Mouse (Mus musculus) cerebellum, adult 8-10 months (tissue): ENCODE measurements around the gene Smap2.

ENCODE experiments used
- DNase-seq: peaks from one replicate; pipeline ENCODE4 v3.0.0; 2022

The Smap2 gene

DNA sequence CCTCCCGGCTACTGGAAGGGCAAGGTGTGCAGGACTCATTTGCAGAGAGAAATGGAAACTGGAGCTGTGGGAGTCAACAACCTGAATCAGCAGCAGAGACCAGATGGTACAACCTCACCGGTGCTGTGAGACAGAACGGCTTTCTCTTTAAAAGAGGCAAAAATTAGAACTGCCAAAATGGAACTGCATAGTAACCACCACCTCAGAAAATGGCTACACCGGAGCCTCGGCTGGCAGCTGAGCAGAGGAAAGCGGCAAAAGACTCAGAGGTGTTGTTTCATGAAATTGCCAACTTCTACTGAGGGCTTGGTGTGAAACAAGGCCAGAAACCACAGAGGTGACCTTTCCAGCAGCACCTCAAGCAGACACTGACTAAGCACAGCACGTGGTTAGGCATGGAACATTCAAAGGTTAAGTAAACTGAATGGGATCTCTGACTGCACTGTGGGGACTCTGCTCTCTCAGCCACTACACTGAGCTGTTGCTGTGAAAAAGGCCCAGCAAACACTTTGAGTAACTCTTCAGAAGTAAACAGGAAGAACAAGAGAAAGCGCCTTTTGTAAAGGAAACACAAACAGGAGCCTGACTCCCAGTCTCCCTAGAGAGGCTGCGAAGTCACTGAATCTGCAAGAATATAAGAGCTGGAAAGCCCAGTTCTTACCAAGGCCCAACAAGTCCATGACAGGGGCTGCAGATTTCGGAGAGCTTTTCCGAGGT is 42.2 kb downstream of the Smap2 start:
- peak; percentile 53 for DNase-seq

GRCm38 (mm10) chr4:120971842-120972241 is 45.2 kb downstream of the Smap2 start:
- DNase-seq, result no peak

DNA sequence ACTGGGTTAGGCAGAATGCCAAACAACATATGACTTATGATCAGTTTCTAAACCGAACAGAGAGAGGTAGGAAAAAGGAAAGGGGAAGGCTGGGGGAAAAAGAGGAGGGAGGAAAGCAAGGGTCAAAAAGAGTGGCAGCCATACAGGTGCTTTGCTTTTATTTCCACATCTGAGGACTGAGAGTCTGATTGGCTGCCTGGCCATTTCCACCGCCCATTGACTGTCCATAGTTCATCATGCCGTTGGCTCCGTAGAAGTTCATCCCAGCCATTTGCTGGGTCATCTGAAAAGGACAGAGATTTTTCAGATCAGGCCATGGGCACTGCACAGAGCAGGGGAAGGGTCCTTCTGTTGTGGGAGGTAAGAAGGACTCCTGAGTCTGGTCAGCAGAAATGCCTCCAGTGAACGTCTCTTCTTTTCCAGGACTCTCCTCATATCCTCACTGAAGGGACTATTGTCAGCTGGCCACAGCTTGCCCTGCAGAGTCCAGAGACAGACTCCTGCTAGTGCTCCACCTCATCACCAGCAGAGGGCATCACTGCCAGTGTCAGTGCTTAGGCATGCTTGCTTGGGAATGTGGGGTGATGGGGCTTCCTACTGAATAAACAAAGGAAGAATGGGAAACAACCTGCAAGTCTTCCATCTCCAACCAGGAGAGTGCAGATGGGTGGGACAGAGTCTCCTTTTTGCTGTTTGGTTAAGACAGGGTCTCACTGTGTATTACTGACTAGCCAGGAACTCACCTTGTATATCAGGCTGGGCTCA is 47.5 kb downstream of the Smap2 start:
- peak; percentile 29 for DNase-seq

DNA sequence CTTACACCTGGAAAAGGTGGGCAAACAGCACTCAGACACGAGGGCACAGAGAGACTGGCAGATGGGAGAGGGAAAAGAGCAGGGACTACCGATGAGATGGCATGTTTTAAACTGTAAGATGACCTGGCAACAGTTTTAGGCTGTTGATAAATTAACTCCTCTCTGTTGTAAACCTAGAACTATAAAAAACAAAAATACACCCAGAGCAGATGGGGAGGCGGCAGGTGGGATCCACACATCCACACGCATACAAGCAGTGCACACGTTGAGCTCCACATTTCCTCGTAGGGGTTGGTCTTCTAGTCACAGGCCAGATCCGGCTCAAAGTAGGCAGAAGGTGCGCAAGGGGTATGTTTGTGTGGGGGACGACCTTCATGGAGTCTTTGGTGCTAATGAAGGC is 48.6 kb downstream of the Smap2 start:
- peak; percentile 36 for DNase-seq

DNA sequence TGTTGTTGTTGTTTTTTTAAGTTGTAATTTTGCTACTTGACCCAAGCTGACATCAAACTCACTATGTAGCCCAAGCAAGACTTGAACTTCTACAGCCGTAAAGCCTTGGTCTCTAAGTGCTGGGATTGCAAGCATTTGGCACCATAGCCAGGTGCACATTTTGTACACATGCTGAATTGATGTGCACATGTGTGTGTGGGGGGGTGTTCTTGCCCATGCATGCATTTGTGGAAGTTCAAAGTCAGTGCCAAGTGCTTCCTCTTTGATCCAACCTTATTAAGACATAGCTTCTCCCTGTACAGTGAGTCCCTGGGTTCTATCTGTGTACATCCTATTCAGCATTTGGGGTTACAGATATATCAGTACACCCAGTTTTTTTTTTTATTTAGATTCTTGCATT is 61.5 kb downstream of the Smap2 start:
- DNase-seq, result no peak

GRCm38 (mm10) chr4:120953667-120954066 is 63.4 kb downstream of the Smap2 start:
- no peak for DNase-seq

DNA sequence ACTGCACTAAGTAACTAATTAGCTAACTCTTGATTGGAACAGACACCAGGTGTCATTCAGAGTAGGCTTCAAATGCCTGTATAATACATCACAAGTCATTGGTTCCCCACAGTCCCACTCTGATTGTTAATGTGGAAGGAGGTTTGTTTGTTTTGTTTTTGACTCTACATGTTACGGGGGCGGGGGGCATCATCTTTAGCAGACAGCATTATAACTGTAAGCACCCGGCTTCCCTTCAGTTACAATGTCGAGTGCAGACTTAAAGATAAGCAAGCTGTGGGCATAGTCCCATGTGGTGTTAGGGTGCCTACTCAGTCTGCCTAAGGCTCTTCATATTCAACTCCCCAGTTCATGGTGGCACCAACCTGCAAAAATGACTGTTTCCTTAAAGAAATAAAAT is 64.0 kb downstream of the Smap2 start:
- no peak for DNase-seq

DNA sequence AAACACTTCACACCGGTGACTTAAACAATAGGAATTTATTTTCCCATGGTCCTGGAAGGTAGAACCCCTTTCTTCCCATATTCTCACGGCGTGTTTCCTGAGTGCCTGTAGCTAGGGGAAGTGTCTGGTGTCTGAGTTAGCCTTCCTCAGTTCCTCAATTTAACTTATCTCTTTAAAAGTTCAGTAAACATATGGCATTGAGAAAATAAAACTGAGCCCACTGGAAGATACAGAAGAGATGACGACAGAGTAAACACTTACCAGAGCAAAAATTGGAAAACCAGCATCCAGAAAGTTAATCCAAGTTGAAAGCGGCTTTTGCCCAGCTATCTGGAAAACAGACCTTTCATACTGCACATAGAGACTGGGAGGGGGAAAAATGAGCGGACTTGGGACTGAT is 64.9 kb downstream of the Smap2 start:
- DNase-seq, result no peak

- peak; percentile 83 for DNase-seq
These were observed 65.5 kb downstream of the Smap2 start, which contains the start of gene Zfp69 for GRCm38 (mm10) chr4:120951428-120951973. Gene Zfp69 (minus strand): TSS chr4:120951699.

DNA sequence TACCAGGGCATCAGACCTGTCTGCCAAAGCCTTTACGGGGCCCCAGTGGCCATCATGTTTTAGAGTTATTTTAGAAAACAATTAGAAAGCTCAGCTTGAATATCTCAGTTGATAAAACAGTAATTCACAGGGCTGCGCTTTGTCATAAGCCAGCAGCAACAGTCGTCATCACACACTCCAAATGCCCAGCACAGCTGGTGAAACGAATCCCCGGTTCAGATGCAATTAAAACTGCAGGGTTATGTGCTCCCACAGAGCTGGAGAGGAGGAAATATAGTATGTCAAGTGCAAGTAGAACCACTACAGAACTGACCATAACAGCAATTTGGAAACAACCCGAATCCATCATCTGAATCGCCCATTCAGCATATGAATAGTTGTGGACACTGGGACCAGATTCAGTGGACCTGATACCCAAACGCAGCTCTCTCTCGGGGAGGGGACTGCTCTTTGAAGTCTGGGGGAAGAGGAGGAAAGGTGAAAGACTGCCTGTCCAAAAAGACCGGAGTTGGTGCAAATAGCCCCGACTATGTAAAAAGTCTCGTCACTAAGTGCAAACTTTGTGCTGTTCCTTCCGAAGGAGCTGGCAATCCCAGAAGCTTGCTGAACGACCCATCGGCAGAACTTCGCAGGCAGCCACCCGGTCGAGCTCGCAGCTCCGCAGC is 66.2 kb downstream of the Smap2 start:
- peak; percentile 20 for DNase-seq

DNA sequence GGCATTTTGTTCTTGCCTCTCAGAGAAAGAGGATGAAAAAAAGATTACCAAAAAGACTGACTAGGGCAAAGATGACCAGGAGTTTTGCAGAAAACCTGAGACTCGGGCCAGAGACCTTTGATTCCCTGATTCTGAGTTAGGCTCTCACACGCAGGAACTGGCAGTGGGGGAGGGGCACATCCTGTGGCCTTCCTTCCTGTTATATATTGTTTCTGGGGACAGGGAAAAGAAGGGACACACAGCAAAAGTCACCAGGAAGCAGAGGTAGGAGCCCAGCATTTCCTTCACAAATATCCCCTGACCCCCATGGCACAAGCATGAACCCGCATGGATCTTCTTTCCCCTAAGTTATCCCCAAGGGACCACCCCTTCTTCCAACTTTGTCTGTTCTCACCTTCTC is 68.1 kb downstream of the Smap2 start:
- no peak for DNase-seq

GRCm38 (mm10) chr4:120935006-120935405 is 82.0 kb downstream of the Smap2 start:
- no peak for DNase-seq

GRCm38 (mm10) chr4:120930736-120931135 is 86.3 kb downstream of the Smap2 start:
- no peak for DNase-seq

DNA sequence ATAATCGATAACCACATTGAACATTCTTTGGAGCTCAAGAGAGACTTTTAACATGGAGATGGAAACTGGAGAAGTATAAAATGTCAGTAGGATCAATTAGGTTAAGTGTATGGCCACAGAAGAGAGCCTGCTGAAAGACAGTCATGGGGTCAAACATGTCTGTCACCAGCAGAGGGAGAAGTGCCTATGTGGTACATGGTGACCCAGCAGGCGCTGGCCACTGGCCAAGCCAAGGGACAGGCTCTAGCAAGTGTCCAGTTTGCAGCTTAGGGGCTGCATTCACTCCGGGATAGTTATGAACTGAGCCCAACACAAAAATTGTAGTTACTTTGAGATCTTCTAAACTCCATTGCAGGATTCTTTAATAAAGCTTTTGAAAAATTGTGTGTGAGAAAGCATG is 88.4 kb downstream of the Smap2 start:
- no peak for DNase-seq

GRCm38 (mm10) chr4:120925386-120925785 is 91.7 kb downstream of the Smap2 start:
- DNase-seq, result peak; percentile 26

DNA sequence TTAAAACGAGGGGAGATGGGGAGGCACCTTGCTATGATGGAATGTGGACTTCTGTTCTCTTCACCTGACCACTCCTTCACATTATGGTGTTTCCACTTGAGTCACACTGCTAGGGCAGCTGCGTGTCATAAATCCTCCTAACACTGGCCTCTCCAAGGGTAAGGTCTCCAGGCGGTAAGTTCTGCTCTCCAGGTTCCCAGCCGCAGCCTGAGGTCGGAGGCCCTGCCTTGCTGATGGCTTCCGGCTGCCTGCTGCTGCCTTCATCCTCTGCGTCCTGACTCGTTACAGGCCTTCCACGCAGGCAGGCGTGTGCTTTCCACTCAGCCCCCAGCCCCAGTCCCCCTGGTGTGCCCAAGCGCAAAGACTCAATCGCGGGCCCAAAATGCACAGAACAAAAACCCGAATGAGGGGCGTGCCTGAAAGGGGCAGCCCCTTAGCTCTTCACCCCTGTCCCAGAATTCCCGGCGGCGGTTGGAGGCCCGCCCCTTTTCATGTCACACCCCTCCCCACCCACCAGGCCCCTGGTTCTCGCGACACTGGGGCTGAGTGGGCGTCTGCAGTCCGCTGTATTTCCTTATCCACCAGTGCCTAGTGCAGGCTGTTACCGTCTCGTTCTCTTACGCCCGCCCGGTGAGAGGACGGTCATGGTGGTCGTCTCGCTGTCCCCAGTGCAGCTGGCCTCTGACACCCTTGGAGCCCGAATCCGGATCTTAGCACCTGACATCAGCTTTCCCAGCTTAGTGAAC is 92.3 kb downstream of the Smap2 start, which contains the start of gene Exo5:
Gene Exo5, minus strand, starts transcription at position 464 of the 746 bp plus-strand sequence.
- peak; percentile 73 for DNase-seq

- DNase-seq, result no peak
These were observed 95.6 kb downstream of the Smap2 start for GRCm38 (mm10) chr4:120921461-120921860.
